Mouse (Mus musculus): ENCODE data around the gene Phlda1.

DNA sequence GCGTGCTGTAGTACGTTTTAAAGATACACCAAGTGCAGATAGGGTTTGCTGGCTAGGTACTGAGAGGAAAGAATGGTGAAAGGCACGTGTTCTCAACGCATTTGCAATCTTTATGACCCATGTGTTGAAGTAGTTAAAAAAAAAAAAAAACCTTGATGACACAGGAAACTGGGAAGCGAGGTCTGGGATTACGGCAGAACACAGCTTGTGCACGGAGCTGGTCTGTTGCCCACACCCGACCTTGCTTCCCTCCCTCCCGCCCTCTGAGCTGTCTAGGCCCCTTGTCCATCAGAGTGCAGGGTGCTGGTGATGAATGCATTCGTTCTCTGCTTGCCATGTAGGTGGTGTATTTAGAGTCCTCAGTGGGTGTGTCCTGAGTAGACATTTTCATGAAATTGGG, 2.4 kb upstream of the Phlda1 start:
- TF ChIP-seq GATA1 (IDR thresholded peaks at IDR 0.05; ENCODE audit: low read length) (no peak), TAL1 (IDR thresholded peaks at IDR 0.05; ENCODE audit: low read length) (no peak)

Data from erythroblast, embryonic 14.5 days (primary cell).